ENCODE assay signal across 21 mouse cellular contexts in the genomic region with DNA sequence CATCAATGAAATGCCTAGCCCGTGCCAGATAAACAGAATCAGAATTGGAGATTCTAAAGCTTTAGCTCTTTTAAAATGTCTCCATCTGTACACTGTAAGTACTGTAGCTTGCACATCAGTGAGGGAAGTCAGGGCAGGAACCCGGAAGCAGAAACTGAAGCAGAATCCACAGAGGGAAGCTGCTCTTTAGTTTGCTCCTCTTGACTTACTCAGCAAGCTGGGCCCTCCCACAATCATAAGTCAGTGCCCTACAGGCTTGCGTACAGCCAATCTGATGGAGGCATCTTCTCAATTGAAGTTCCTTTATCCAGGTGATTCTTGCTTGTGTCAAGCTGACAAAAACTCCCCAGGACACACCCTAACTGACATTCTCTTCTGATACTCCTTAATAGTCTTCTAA. TPM values are rescaled to one million over a fixed set of nuclear protein-coding genes. Genes with fewer than 3 reads are reported as not detected.
"Had no signal": no experiment of that assay in that cellular context is flagged by ENCODE, and none has a peak within 500 bp of the region (broad histone marks: within the 10 kb centered on the region; RNA-seq: fewer than 3 reads in every experiment).

No protein-coding gene starts in this region.

- H3K9me3 ChIP-seq: intestine, embryonic 15.5 days; kidney, embryonic 15.5 days; limb, embryonic 12.5 days; limb, embryonic 15.5 days; neural tube, embryonic 12.5 days had no signal

- H3K4me1 ChIP-seq: intestine, embryonic 15.5 days; kidney, embryonic 15.5 days; limb, embryonic 12.5 days; limb, embryonic 15.5 days; midbrain, embryonic 12.5 days; neural tube, embryonic 12.5 days; neural tube, embryonic 15.5 days had no signal

- H3K36me3 ChIP-seq: intestine, embryonic 15.5 days; kidney, embryonic 15.5 days; limb, embryonic 12.5 days; limb, embryonic 15.5 days; midbrain, embryonic 12.5 days; neural tube, embryonic 12.5 days; neural tube, embryonic 15.5 days had no signal

- H3K4me2 ChIP-seq: intestine, embryonic 15.5 days; kidney, embryonic 15.5 days; limb, embryonic 12.5 days; limb, embryonic 15.5 days; lung, embryonic 14.5 days; midbrain, embryonic 12.5 days; neural tube, embryonic 12.5 days; neural tube, embryonic 15.5 days had no signal

- H3K4me3 ChIP-seq: intestine, embryonic 15.5 days; kidney, embryonic 15.5 days; limb, embryonic 12.5 days; limb, embryonic 15.5 days; midbrain, embryonic 12.5 days; neural tube, embryonic 12.5 days; neural tube, embryonic 15.5 days had no signal

- H3K27ac ChIP-seq: intestine, embryonic 15.5 days; kidney, embryonic 15.5 days; limb, embryonic 12.5 days; limb, embryonic 15.5 days; macrophage; midbrain, embryonic 12.5 days; neural tube, embryonic 12.5 days; neural tube, embryonic 15.5 days had no signal

- ATAC-seq: lung, postnatal 0 days had no signal

- H3K27me3 ChIP-seq: intestine, embryonic 15.5 days; kidney, embryonic 15.5 days; limb, embryonic 12.5 days; limb, embryonic 15.5 days; midbrain, embryonic 12.5 days; neural tube, embryonic 12.5 days; neural tube, embryonic 15.5 days had no signal

- H3K9ac ChIP-seq: intestine, embryonic 15.5 days; kidney, embryonic 15.5 days; limb, embryonic 12.5 days; limb, embryonic 15.5 days; lung, embryonic 14.5 days; midbrain, embryonic 12.5 days; neural tube, embryonic 12.5 days; neural tube, embryonic 15.5 days had no signal

- DNase-seq: kidney, adult 11 months; kidney, adult 8-10 months; kidney, postnatal 14 days; kidney, postnatal 4 days; left cerebral cortex, postnatal 4 days; right cerebral cortex, adult 18-20 months; right cerebral cortex, postnatal 14 days; right cerebral cortex, postnatal 4 days; thymus, adult 18-20 months; thymus, postnatal 36 days had no signal

RNA-seq across cellular contexts. Expression of a gene that starts 24.0 kb away (rescaled TPM):
- total RNA-seq: megakaryocyte, adult 5-6 weeks had no signal
- polyA plus RNA-seq: macrophage had no signal
